In the genomic region with DNA sequence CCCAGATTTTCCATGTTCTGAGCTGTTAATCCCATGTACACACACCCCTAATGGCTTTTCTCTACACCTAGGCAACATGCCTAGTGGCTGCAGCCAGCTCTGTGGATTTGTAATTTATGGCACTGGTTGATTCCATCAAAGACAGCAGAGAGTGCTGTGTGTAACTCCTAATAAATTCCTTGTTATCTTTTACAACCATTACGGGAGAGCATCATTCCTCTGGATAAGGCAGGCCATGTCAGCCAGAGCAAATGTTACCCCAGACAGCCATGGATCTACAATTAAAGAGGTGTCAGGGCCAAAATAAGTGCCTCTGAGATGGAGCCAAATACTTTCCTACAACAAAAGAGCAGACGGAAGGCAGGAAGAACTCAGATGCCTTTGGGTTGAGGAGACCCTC, we compare ENCODE assay signal across 18 mouse cellular contexts.
"Had no signal": no experiment of that assay in that cellular context is flagged by ENCODE, and none has a peak within 500 bp of the region (broad histone marks: within the 10 kb centered on the region; RNA-seq: fewer than 3 reads in every experiment).

No protein-coding gene starts in this region.

- H3K4me1 ChIP-seq: liver, embryonic 13.5 days; liver, embryonic 15.5 days; midbrain, embryonic 13.5 days; midbrain, embryonic 15.5 days; neural tube, embryonic 13.5 days; stomach, embryonic 15.5 days had no signal

- H3K4me3 ChIP-seq: liver, embryonic 13.5 days; liver, embryonic 15.5 days; megakaryocyte, embryonic 14.5 days; midbrain, embryonic 13.5 days; midbrain, embryonic 15.5 days; neural tube, embryonic 13.5 days; stomach, embryonic 15.5 days had no signal

- H3K27ac ChIP-seq: liver, embryonic 13.5 days; liver, embryonic 15.5 days; macrophage; midbrain, embryonic 13.5 days; midbrain, embryonic 15.5 days; neural tube, embryonic 13.5 days; stomach, embryonic 15.5 days; stomach, postnatal 0 days had no signal

- H3K4me2 ChIP-seq: liver, embryonic 11.5 days; liver, embryonic 13.5 days; liver, embryonic 15.5 days; midbrain, embryonic 11.5 days; midbrain, embryonic 13.5 days; midbrain, embryonic 15.5 days; neural tube, embryonic 13.5 days; stomach, embryonic 15.5 days had no signal

- H3K9ac ChIP-seq: liver, embryonic 13.5 days; liver, embryonic 15.5 days; liver, postnatal 0 days; midbrain, embryonic 13.5 days; midbrain, embryonic 15.5 days; neural tube, embryonic 13.5 days; stomach, embryonic 15.5 days had no signal

- H3K27me3 ChIP-seq: liver, embryonic 13.5 days; liver, embryonic 15.5 days; megakaryocyte, embryonic 14.5 days; midbrain, embryonic 13.5 days; midbrain, embryonic 15.5 days; neural tube, embryonic 13.5 days; stomach, embryonic 15.5 days had no signal

- DNase-seq: liver; liver, embryonic 13.5 days; liver, postnatal 0 days; lung, postnatal 36 days; right cerebral cortex, postnatal 14 days; thymus, adult 2 months; thymus, postnatal 25 days; thymus, postnatal 4 days had no signal

- H3K36me3 ChIP-seq: liver, embryonic 13.5 days; liver, embryonic 15.5 days; midbrain, embryonic 13.5 days; midbrain, embryonic 15.5 days; neural tube, embryonic 13.5 days; stomach, embryonic 15.5 days had no signal

- H3K9me3 ChIP-seq: liver, embryonic 13.5 days; liver, embryonic 15.5 days; midbrain, embryonic 13.5 days; midbrain, embryonic 15.5 days; neural tube, embryonic 13.5 days; stomach, embryonic 15.5 days had no signal

- ATAC-seq: midbrain, embryonic 13.5 days; midbrain, embryonic 15.5 days had no signal
